Mouse (Mus musculus) kidney, adult 2 months (tissue): Measurements from ENCODE around the gene Wipi2. TPM values are rescaled to one million over a fixed set of nuclear protein-coding genes. Genes with fewer than 3 reads are reported as not detected.

ENCODE experiments used
- DNase-seq: peaks from one replicate; pipeline ENCODE4 v3.0.0; 2021
- H3K27ac ChIP-seq: fragments of 200-500 bp; 2 replicates; pipeline ENCODE4 v1.5.1; 2012; ENCODE audit warnings: low read depth, low read length, control low read depth, inconsistent platforms; ENCODE audit not compliant: insufficient read depth
- H3K27me3 ChIP-seq: fragments of 200-500 bp; replicated peaks from 2 replicates; pipeline ENCODE4 v1.6.1; 2012; ENCODE audit warnings: mild to moderate bottlenecking, moderate library complexity, low read length, inconsistent platforms; ENCODE audit not compliant: control insufficient read depth, insufficient read depth
- H3K36me3 ChIP-seq: fragments of 200-500 bp; 2 replicates; pipeline ENCODE4 v1.6.1; 2012; ENCODE audit warnings: mild to moderate bottlenecking, moderate library complexity, low read length, inconsistent platforms; ENCODE audit not compliant: control insufficient read depth, insufficient read depth
- H3K4me1 ChIP-seq: fragments of 200-500 bp; 2 replicates; pipeline ENCODE4 v1.6.1; 2011; ENCODE audit warnings: low read length; ENCODE audit not compliant: control insufficient read depth, insufficient read depth
- H3K4me3 ChIP-seq: fragments of 200-500 bp; 2 replicates; pipeline ENCODE4 v1.5.1; 2011; ENCODE audit warnings: mild to moderate bottlenecking, low read depth, low read length, control low read depth; ENCODE audit not compliant: insufficient read depth
- CTCF ChIP-seq: fragments of 200-500 bp; conservative IDR thresholded peaks from 2 replicates; pipeline ENCODE4 v1.5.1; 2011; ENCODE audit warnings: low read depth, mild to moderate bottlenecking, control low read depth, low read length, moderate library complexity, mixed read lengths; ENCODE audit not compliant: insufficient read depth, insufficient read length
- POLR2A ChIP-seq: fragments of 200-500 bp; IDR thresholded peaks from one replicate; pipeline ENCODE4 v1.6.1; 2011; ENCODE audit warnings: low read depth, low read length, control low read depth
- WGBS: fragments of 180-500 bp; shearing (Covaris S2); methylation state at CpG from one replicate; pipeline ENCODE4 v1.1.7; 2018; 5-methylcytosine and 5-hydroxymethylcytosine counted together
- polyA plus RNA-seq: library from polyadenylated mRNA; depleted of rRNA; stranded (reverse); fragments of >200 nt; gene quantifications from 2 replicates; pipeline ENCODE4 v1.2.3, GENCODE M21; 2012

Wipi2 gene
- polyA plus RNA-seq, 1 experiment: 61.0 TPM

GRCm38 (mm10) chr5:142615638-142616037 is 11.9 kb upstream of the Wipi2 start:
- no peak overlapping the region for H3K27ac ChIP-seq
- H3K4me3 ChIP-seq: no peak overlapping the region
- no peaks in the 10 kb centered on the region for H3K27me3 ChIP-seq
- H3K36me3 ChIP-seq: no peaks in the 10 kb centered on the region
- no peaks in the 10 kb centered on the region for H3K4me1 ChIP-seq
- WGBS: 84% methylated on average over 4 of the region's 4 CpGs
- TF ChIP-seq CTCF: no peak
- TF ChIP-seq POLR2A: no peak
- DNase-seq: no peak

- no peaks in the 10 kb centered on the region; the same call in 1 of the 2 replicates for H3K4me1 ChIP-seq
- no peak for TF ChIP-seq CTCF
- TF ChIP-seq POLR2A: no peak
- no peak for DNase-seq
- H3K36me3 ChIP-seq: no peaks in the 10 kb centered on the region
- WGBS: 41% methylated on average over 6 of the region's 6 CpGs
- H3K4me3 ChIP-seq: no peak overlapping the region
- no peak overlapping the region for H3K27ac ChIP-seq
- H3K27me3 ChIP-seq: no peaks in the 10 kb centered on the region
These were observed 11.2 kb upstream of the Wipi2 start for GRCm38 (mm10) chr5:142616326-142616725.

GRCm38 (mm10) chr5:142619866-142620265 is 7.6 kb upstream of the Wipi2 start:
- Histone ChIP-seq H3K4me1 (peaks cover 3% of the 10 kb centered on the region; the same call in 1 of the 2 replicates), H3K27me3 (no peaks in the 10 kb centered on the region), H3K27ac (no peak overlapping the region), H3K4me3 (no peak overlapping the region), H3K36me3 (no peaks in the 10 kb centered on the region)
- 20% methylated on average over 5 of the region's 5 CpGs for WGBS
- DNase-seq: peak; percentile 48
- TF ChIP-seq CTCF: peak; percentile 82
- no peak for TF ChIP-seq POLR2A

GRCm38 (mm10) chr5:142621421-142621820 is 6.1 kb upstream of the Wipi2 start:
- TF ChIP-seq POLR2A: no peak
- TF ChIP-seq CTCF: no peak
- no peak overlapping the region for H3K27ac ChIP-seq

GRCm38 (mm10) chr5:142622134-142622533 is 5.4 kb upstream of the Wipi2 start:
- Histone ChIP-seq H3K27ac (no peak overlapping the region), H3K4me3 (no peak overlapping the region), H3K36me3 (no peaks in the 10 kb centered on the region), H3K4me1 (peaks cover 3% of the 10 kb centered on the region; the same call in 1 of the 2 replicates), H3K27me3 (no peaks in the 10 kb centered on the region)
- TF ChIP-seq CTCF (no peak), POLR2A (no peak)
- 85% methylated on average over 1 of the region's 1 CpGs for WGBS
- DNase-seq: no peak

More at GRCm38 (mm10) chr5:142621421-142621820, 6.1 kb upstream of the Wipi2 start:
- Histone ChIP-seq H3K4me3 (no peak overlapping the region), H3K36me3 (no peaks in the 10 kb centered on the region), H3K27me3 (no peaks in the 10 kb centered on the region), H3K4me1 (peaks cover 3% of the 10 kb centered on the region; the same call in 1 of the 2 replicates)
- DNase-seq: peak; percentile 84
- WGBS: 33% methylated on average over 2 of the region's 2 CpGs

- Histone ChIP-seq H3K4me1 (peaks cover 3% of the 10 kb centered on the region; the same call in 1 of the 2 replicates), H3K27ac (no peak overlapping the region), H3K4me3 (no peak overlapping the region), H3K36me3 (no peaks in the 10 kb centered on the region), H3K27me3 (no peaks in the 10 kb centered on the region)
- WGBS: 92% methylated on average over 7 of the region's 7 CpGs
- no peak for TF ChIP-seq CTCF
- no peak for TF ChIP-seq POLR2A
- no peak for DNase-seq
These were observed 4.4 kb upstream of the Wipi2 start for GRCm38 (mm10) chr5:142623080-142623479.

GRCm38 (mm10) chr5:142628726-142629662 is 1.5 kb downstream of the Wipi2 start:
- DNase-seq: peak; percentile 99
- TF ChIP-seq CTCF (0 out of 2 replicates have a peak, but pooled peaks have one; percentile 0), POLR2A (peak; percentile 81)
- peak overlapping the region; percentile 74 for H3K4me3 ChIP-seq
- WGBS: under 1% methylated on average over 69 of the region's 69 CpGs
- H3K27me3 ChIP-seq: no peaks in the 10 kb centered on the region
- H3K27ac ChIP-seq: peak overlapping the region; percentile 92
- H3K4me1 ChIP-seq: peaks cover 9% of the 10 kb centered on the region
- H3K36me3 ChIP-seq: no peaks in the 10 kb centered on the region
